Mouse (Mus musculus): ENCODE measurements around the gene Zfhx3. TPM values are rescaled to one million over a fixed set of nuclear protein-coding genes. Genes with fewer than 3 reads are reported as not detected.

Zfhx3 gene
- polyA plus RNA-seq, 1 experiment: 14.0 TPM

GRCm38 (mm10) chr8:108454561-108455311, 512.3 kb downstream of the Zfhx3 start:
- Histone ChIP-seq H3K27ac (ENCODE audit: insufficient read depth, low read length) (no peak overlapping the region), H3K9ac (ENCODE audit: low read depth, poor library complexity, severe bottlenecking) (no peak overlapping the region), H3K27me3 (ENCODE audit: control insufficient read depth, insufficient read depth, low read length, poor library complexity, severe bottlenecking) (no peaks in the 10 kb centered on the region), H3K36me3 (ENCODE audit: control insufficient read depth, insufficient read depth, low read length, poor library complexity, severe bottlenecking) (no peaks in the 10 kb centered on the region), H3K9me3 (replicated peaks; ENCODE audit: control insufficient read depth, insufficient read depth, low read length, poor library complexity, severe bottlenecking) (no peaks in the 10 kb centered on the region; the same call in 1 of the 2 replicates), H3K4me1 (ENCODE audit: control insufficient read depth, insufficient read depth, low read length) (no peaks in the 10 kb centered on the region), H3K4me3 (ENCODE audit: low read depth, low read length) (no peak overlapping the region)
- no peak for TF ChIP-seq EP300 (IDR thresholded peaks at IDR 0.05; ENCODE audit: insufficient read depth, low read depth, low read length)
- TF ChIP-seq CTCF (IDR thresholded peaks at IDR 0.05; ENCODE audit: low read depth, low read length): no peak
- no peak for TF ChIP-seq POLR2A (IDR thresholded peaks at IDR 0.05; ENCODE audit: insufficient read depth, low read length)

- Histone ChIP-seq H3K9me3 (replicated peaks; ENCODE audit: control insufficient read depth, insufficient read depth, low read length, poor library complexity, severe bottlenecking) (no peaks in the 10 kb centered on the region), H3K4me1 (ENCODE audit: control insufficient read depth, insufficient read depth, low read length) (no peaks in the 10 kb centered on the region), H3K9ac (ENCODE audit: low read depth, poor library complexity, severe bottlenecking) (no peak overlapping the region), H3K27ac (ENCODE audit: insufficient read depth, low read length) (no peak overlapping the region), H3K4me3 (ENCODE audit: low read depth, low read length) (no peak overlapping the region), H3K36me3 (ENCODE audit: control insufficient read depth, insufficient read depth, low read length, poor library complexity, severe bottlenecking) (no peaks in the 10 kb centered on the region), H3K27me3 (ENCODE audit: control insufficient read depth, insufficient read depth, low read length, poor library complexity, severe bottlenecking) (no peaks in the 10 kb centered on the region)
- TF ChIP-seq CTCF (IDR thresholded peaks at IDR 0.05; ENCODE audit: low read depth, low read length) (no peak), EP300 (IDR thresholded peaks at IDR 0.05; ENCODE audit: insufficient read depth, low read depth, low read length) (no peak), POLR2A (IDR thresholded peaks at IDR 0.05; ENCODE audit: insufficient read depth, low read length) (no peak)
Observed at GRCm38 (mm10) chr8:108466653-108467052, 524.2 kb downstream of the Zfhx3 start.

DNA sequence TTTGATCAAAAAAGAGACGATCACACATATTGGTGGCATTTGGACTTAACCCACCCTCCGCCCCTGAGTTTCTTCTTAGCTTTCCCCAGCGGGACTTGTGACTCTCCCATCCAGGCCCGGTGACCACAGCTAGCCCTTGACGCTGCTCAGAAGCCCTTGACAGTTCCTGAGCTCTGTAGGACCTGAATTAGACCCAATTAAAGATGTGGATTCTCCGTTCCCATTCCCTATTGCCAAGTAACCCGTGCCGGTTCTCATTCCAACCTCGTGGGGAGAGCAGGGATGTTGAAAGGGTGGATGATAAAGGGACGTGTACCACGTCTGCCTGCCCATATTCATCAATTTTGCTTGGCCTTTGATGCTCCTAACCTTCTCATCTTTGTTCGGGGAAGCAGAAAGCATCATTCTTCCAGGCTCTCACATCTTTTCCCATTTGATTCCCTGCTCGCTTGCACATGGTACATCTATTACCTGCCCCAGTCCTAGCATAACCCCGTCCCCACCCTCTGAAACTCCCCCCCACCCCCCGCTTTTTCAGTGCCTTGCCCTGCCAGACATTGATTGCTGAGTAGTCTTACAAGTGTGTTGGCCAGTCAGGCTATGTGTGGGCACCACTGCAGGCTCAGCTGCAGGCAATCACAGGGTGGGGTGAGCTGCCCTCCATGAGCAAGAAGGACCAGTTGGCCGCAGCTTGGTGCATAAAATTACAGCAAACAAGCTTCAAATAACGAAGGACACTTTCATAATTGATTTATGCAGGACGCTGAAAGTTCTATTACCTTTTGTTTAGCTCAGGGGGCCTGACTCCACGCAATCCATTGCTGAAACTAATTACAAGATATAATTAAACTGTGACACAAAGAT, 525.0 kb downstream of the Zfhx3 start:
- H3K4me1 ChIP-seq (ENCODE audit: control insufficient read depth, insufficient read depth, low read length): no peaks in the 10 kb centered on the region
- no peak overlapping the region for H3K27ac ChIP-seq (ENCODE audit: insufficient read depth, low read length)
- no peak overlapping the region for H3K9ac ChIP-seq (ENCODE audit: low read depth, poor library complexity, severe bottlenecking)
- H3K36me3 ChIP-seq (ENCODE audit: control insufficient read depth, insufficient read depth, low read length, poor library complexity, severe bottlenecking): no peaks in the 10 kb centered on the region
- H3K4me3 ChIP-seq (ENCODE audit: low read depth, low read length): no peak overlapping the region
- no peaks in the 10 kb centered on the region for H3K9me3 ChIP-seq (replicated peaks; ENCODE audit: control insufficient read depth, insufficient read depth, low read length, poor library complexity, severe bottlenecking)
- TF ChIP-seq EP300 (IDR thresholded peaks at IDR 0.05; ENCODE audit: insufficient read depth, low read depth, low read length): no peak
- no peak for TF ChIP-seq CTCF (IDR thresholded peaks at IDR 0.05; ENCODE audit: low read depth, low read length)
- no peak for TF ChIP-seq POLR2A (IDR thresholded peaks at IDR 0.05; ENCODE audit: insufficient read depth, low read length)
- no peaks in the 10 kb centered on the region for H3K27me3 ChIP-seq (ENCODE audit: control insufficient read depth, insufficient read depth, low read length, poor library complexity, severe bottlenecking)

- Histone ChIP-seq H3K9ac (ENCODE audit: low read depth, poor library complexity, severe bottlenecking) (no peak overlapping the region), H3K27ac (ENCODE audit: insufficient read depth, low read length) (no peak overlapping the region), H3K27me3 (ENCODE audit: control insufficient read depth, insufficient read depth, low read length, poor library complexity, severe bottlenecking) (no peaks in the 10 kb centered on the region), H3K4me1 (ENCODE audit: control insufficient read depth, insufficient read depth, low read length) (no peaks in the 10 kb centered on the region), H3K9me3 (replicated peaks; ENCODE audit: control insufficient read depth, insufficient read depth, low read length, poor library complexity, severe bottlenecking) (no peaks in the 10 kb centered on the region), H3K4me3 (ENCODE audit: low read depth, low read length) (no peak overlapping the region), H3K36me3 (ENCODE audit: control insufficient read depth, insufficient read depth, low read length, poor library complexity, severe bottlenecking) (no peaks in the 10 kb centered on the region)
- TF ChIP-seq POLR2A (IDR thresholded peaks at IDR 0.05; ENCODE audit: insufficient read depth, low read length) (no peak), EP300 (IDR thresholded peaks at IDR 0.05; ENCODE audit: insufficient read depth, low read depth, low read length) (no peak), CTCF (IDR thresholded peaks at IDR 0.05; ENCODE audit: low read depth, low read length) (peak; percentile 36)
Observed at GRCm38 (mm10) chr8:108470269-108470668, 527.8 kb downstream of the Zfhx3 start.

DNA sequence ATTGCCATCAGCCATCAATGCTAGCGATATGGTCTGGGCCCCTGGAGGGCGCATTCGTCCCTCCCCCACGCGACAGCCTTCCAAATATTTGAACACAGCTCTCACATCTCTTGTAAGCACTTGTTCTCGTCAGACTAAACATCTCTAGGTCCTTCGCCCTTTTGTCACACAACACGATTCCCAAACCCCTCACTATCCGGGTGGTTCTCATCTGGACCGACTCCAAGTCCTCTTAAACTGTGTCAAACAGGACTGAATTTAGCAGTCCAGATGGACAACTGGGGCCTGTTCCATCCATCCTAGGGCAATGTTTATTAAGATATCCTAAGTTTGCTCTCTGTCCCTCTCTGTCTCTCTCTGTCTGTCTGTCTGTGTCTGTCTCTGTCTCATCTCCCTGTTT, 532.1 kb downstream of the Zfhx3 start:
- H3K4me3 ChIP-seq (ENCODE audit: low read depth, low read length): no peak overlapping the region
- no peak overlapping the region for H3K27ac ChIP-seq (ENCODE audit: insufficient read depth, low read length)
- H3K36me3 ChIP-seq (ENCODE audit: control insufficient read depth, insufficient read depth, low read length, poor library complexity, severe bottlenecking): no peaks in the 10 kb centered on the region
- H3K27me3 ChIP-seq (ENCODE audit: control insufficient read depth, insufficient read depth, low read length, poor library complexity, severe bottlenecking): no peaks in the 10 kb centered on the region
- no peak for TF ChIP-seq EP300 (IDR thresholded peaks at IDR 0.05; ENCODE audit: insufficient read depth, low read depth, low read length)
- no peak for TF ChIP-seq CTCF (IDR thresholded peaks at IDR 0.05; ENCODE audit: low read depth, low read length)
- TF ChIP-seq POLR2A (IDR thresholded peaks at IDR 0.05; ENCODE audit: insufficient read depth, low read length): no peak
- H3K9me3 ChIP-seq (replicated peaks; ENCODE audit: control insufficient read depth, insufficient read depth, low read length, poor library complexity, severe bottlenecking): no peaks in the 10 kb centered on the region
- no peak overlapping the region for H3K9ac ChIP-seq (ENCODE audit: low read depth, poor library complexity, severe bottlenecking)
- no peaks in the 10 kb centered on the region for H3K4me1 ChIP-seq (ENCODE audit: control insufficient read depth, insufficient read depth, low read length)

DNA sequence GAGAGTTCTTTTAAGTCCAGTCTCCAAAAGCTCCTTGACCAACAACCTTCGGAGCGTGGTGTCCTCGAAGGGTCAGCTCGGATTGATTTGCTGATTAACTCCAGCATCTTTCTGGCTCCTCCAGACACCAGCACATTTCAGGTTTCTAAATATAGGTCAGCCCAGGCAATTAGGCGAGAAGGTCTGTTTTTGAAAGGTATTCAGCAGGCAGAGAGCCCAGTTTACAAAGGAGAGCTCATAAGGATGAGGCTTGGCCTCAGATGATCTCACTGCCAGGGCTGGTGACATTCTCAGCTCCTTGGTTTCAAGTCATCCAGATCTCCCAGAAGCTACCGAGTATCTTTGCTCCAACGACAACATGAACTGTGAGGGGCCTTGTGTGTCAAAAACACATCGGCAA, 535.7 kb downstream of the Zfhx3 start:
- TF ChIP-seq POLR2A (IDR thresholded peaks at IDR 0.05; ENCODE audit: insufficient read depth, low read length) (no peak), EP300 (IDR thresholded peaks at IDR 0.05; ENCODE audit: insufficient read depth, low read depth, low read length) (no peak), CTCF (IDR thresholded peaks at IDR 0.05; ENCODE audit: low read depth, low read length) (no peak)

More for the DNA sequence above, 535.7 kb downstream of the Zfhx3 start:
- Histone ChIP-seq H3K9me3 (replicated peaks; ENCODE audit: control insufficient read depth, insufficient read depth, low read length, poor library complexity, severe bottlenecking) (no peaks in the 10 kb centered on the region), H3K9ac (ENCODE audit: low read depth, poor library complexity, severe bottlenecking) (no peak overlapping the region), H3K36me3 (ENCODE audit: control insufficient read depth, insufficient read depth, low read length, poor library complexity, severe bottlenecking) (no peaks in the 10 kb centered on the region), H3K4me3 (ENCODE audit: low read depth, low read length) (no peak overlapping the region), H3K4me1 (ENCODE audit: control insufficient read depth, insufficient read depth, low read length) (no peaks in the 10 kb centered on the region), H3K27me3 (ENCODE audit: control insufficient read depth, insufficient read depth, low read length, poor library complexity, severe bottlenecking) (no peaks in the 10 kb centered on the region), H3K27ac (ENCODE audit: insufficient read depth, low read length) (no peak overlapping the region)
